Mouse (Mus musculus) limb, embryonic 12.5 days (tissue): ENCODE data around the gene Cd5. TPM values are rescaled to one million over a fixed set of nuclear protein-coding genes. Genes with fewer than 3 reads are reported as not detected.

ENCODE experiments used
- ATAC-seq: fragments of 200-750 bp; cut with Nextera tagmentation; 2 replicates; pipeline ENCODE4 v1.8.0; 2017; ENCODE audit warnings: low read depth, moderate TSS enrichment; ENCODE audit not compliant: insufficient number of reproducible peaks, insufficient read depth, low FRiP score, low TSS enrichment
- H3K27ac ChIP-seq: fragments of 300-500 bp; sonication (generic); 2 replicates; pipeline ENCODE4 v1.5.1; 2016; ENCODE audit warnings: mild to moderate bottlenecking, moderate library complexity
- H3K27me3 ChIP-seq: fragments of 300-500 bp; sonication (generic); 2 replicates; pipeline ENCODE4 v1.6.1; 2016; ENCODE audit warnings: mild to moderate bottlenecking, moderate library complexity
- H3K36me3 ChIP-seq: fragments of 300-500 bp; sonication (generic); 2 replicates; pipeline ENCODE4 v1.6.1; 2016; ENCODE audit warnings: mild to moderate bottlenecking, moderate library complexity
- H3K4me1 ChIP-seq: fragments of 300-500 bp; sonication (generic); replicated peaks from 2 replicates; pipeline ENCODE4 v1.6.1; 2016
- H3K4me2 ChIP-seq: fragments of 300-500 bp; sonication (generic); 2 replicates; pipeline ENCODE4 v1.6.1; 2016; ENCODE audit warnings: mild to moderate bottlenecking, moderate library complexity
- H3K4me3 ChIP-seq: fragments of 300-500 bp; sonication (generic); replicated peaks from 2 replicates; pipeline ENCODE4 v1.5.1; 2016; ENCODE audit warnings: mild to moderate bottlenecking
- H3K9ac ChIP-seq: fragments of 300-500 bp; sonication (generic); replicated peaks from 2 replicates; pipeline ENCODE4 v1.6.1; 2016; ENCODE audit warnings: mild to moderate bottlenecking, moderate library complexity
- H3K9me3 ChIP-seq: fragments of 300-500 bp; sonication (generic); 2 replicates; pipeline ENCODE4 v1.6.1; 2016; ENCODE audit warnings: mild to moderate bottlenecking, moderate library complexity
- WGBS: fragments of 180-500 bp; shearing (Covaris S2); methylation state at CpG from one replicate; pipeline ENCODE4 v1.1.7; 2016; 5-methylcytosine and 5-hydroxymethylcytosine counted together
- polyA plus RNA-seq: library from polyadenylated mRNA; unstranded; fragments of >200 nt; fragmentation: Nextera tagmentation; extraction: Ambion mirVana; gene quantifications from 2 replicates; pipeline ENCODE4 v1.2.1, GENCODE M21; 2016

Gene Cd5
- polyA plus RNA-seq, 1 experiment from 2014 or later = 0.18 TPM

- Histone ChIP-seq H3K9me3 (no peaks in the 10 kb centered on the region), H3K4me1 (0 out of 2 replicates have a peak, but pooled peaks cover 4% of the 10 kb centered on the region), H3K4me3 (no peak overlapping the region), H3K27me3 (no peaks in the 10 kb centered on the region), H3K9ac (no peak overlapping the region), H3K36me3 (no peaks in the 10 kb centered on the region), H3K27ac (no peak overlapping the region), H3K4me2 (no peak overlapping the region)
- no peak for ATAC-seq
- WGBS = 39% methylated on average over 11 of the region's 11 CpGs
Observed at GRCm38 (mm10) chr19:10740641-10741440, 2.0 kb upstream of the Cd5 start.

- no peaks in the 10 kb centered on the region for H3K9me3 ChIP-seq
- H3K4me2 ChIP-seq = no peak overlapping the region
- H3K4me3 ChIP-seq = no peak overlapping the region
- no peak overlapping the region for H3K27ac ChIP-seq
- no peaks in the 10 kb centered on the region for H3K36me3 ChIP-seq
- H3K9ac ChIP-seq = no peak overlapping the region
- WGBS = 94% methylated on average over 4 of the region's 4 CpGs
- H3K27me3 ChIP-seq = no peaks in the 10 kb centered on the region
- H3K4me1 ChIP-seq = 0 out of 2 replicates have a peak, but pooled peaks cover 4% of the 10 kb centered on the region
- no peak for ATAC-seq
Observed at GRCm38 (mm10) chr19:10739916-10740315, 1.1 kb upstream of the Cd5 start.

- ATAC-seq = no peak
- 0 out of 2 replicates have a peak, but pooled peaks cover 4% of the 10 kb centered on the region for H3K4me1 ChIP-seq
- H3K27ac ChIP-seq = no peak overlapping the region
- H3K4me3 ChIP-seq = no peak overlapping the region
- H3K27me3 ChIP-seq = no peaks in the 10 kb centered on the region
- no peak overlapping the region for H3K9ac ChIP-seq
- 89% methylated on average over 6 of the region's 6 CpGs for WGBS
- H3K36me3 ChIP-seq = no peaks in the 10 kb centered on the region
- no peaks in the 10 kb centered on the region for H3K9me3 ChIP-seq
- no peak overlapping the region for H3K4me2 ChIP-seq
Observed at GRCm38 (mm10) chr19:10738038-10738437, 764 bp downstream of the Cd5 start.

GRCm38 (mm10) chr19:10735861-10736260 lies 2.9 kb downstream of the Cd5 start:
- Histone ChIP-seq H3K4me2 (no peak overlapping the region), H3K4me1 (0 out of 2 replicates have a peak, but pooled peaks cover 4% of the 10 kb centered on the region), H3K9ac (no peak overlapping the region), H3K27me3 (no peaks in the 10 kb centered on the region), H3K36me3 (no peaks in the 10 kb centered on the region), H3K4me3 (no peak overlapping the region), H3K27ac (no peak overlapping the region), H3K9me3 (no peaks in the 10 kb centered on the region)
- ATAC-seq = no peak
- 93% methylated on average over 7 of the region's 7 CpGs for WGBS

- Histone ChIP-seq H3K27ac (no peak overlapping the region), H3K4me3 (no peak overlapping the region), H3K4me2 (no peak overlapping the region), H3K27me3 (no peaks in the 10 kb centered on the region), H3K9me3 (no peaks in the 10 kb centered on the region), H3K9ac (no peak overlapping the region), H3K4me1 (no peaks in the 10 kb centered on the region), H3K36me3 (no peaks in the 10 kb centered on the region)
- no peak for ATAC-seq
- WGBS = 84% methylated on average over 3 of the region's 3 CpGs
Observed at GRCm38 (mm10) chr19:10735061-10735460, 3.7 kb downstream of the Cd5 start.

GRCm38 (mm10) chr19:10734554-10734953 lies 4.2 kb downstream of the Cd5 start:
- ATAC-seq = no peak
- Histone ChIP-seq H3K36me3 (no peaks in the 10 kb centered on the region), H3K4me1 (no peaks in the 10 kb centered on the region), H3K4me3 (no peak overlapping the region), H3K27me3 (no peaks in the 10 kb centered on the region), H3K9me3 (no peaks in the 10 kb centered on the region), H3K4me2 (no peak overlapping the region), H3K9ac (no peak overlapping the region), H3K27ac (no peak overlapping the region)
- WGBS = 82% methylated on average over 7 of the region's 7 CpGs

- Histone ChIP-seq H3K9ac (no peak overlapping the region), H3K4me1 (no peaks in the 10 kb centered on the region), H3K4me3 (no peak overlapping the region), H3K36me3 (no peaks in the 10 kb centered on the region), H3K4me2 (no peak overlapping the region), H3K9me3 (no peaks in the 10 kb centered on the region), H3K27me3 (no peaks in the 10 kb centered on the region), H3K27ac (no peak overlapping the region)
- ATAC-seq = no peak
- 76% methylated on average over 10 of the region's 10 CpGs for WGBS
Observed at GRCm38 (mm10) chr19:10733501-10734127, 5.2 kb downstream of the Cd5 start.

GRCm38 (mm10) chr19:10732741-10733140 lies 6.1 kb downstream of the Cd5 start:
- H3K4me1 ChIP-seq = no peaks in the 10 kb centered on the region
- no peaks in the 10 kb centered on the region for H3K36me3 ChIP-seq
- no peak for ATAC-seq
- no peaks in the 10 kb centered on the region for H3K9me3 ChIP-seq
- H3K27ac ChIP-seq = no peak overlapping the region
- H3K4me2 ChIP-seq = no peak overlapping the region
- H3K9ac ChIP-seq = no peak overlapping the region
- no peaks in the 10 kb centered on the region for H3K27me3 ChIP-seq
- 94% methylated on average over 7 of the region's 7 CpGs for WGBS
- no peak overlapping the region for H3K4me3 ChIP-seq

GRCm38 (mm10) chr19:10731975-10732374 lies 6.8 kb downstream of the Cd5 start:
- Histone ChIP-seq H3K4me2 (no peak overlapping the region), H3K4me3 (no peak overlapping the region), H3K9ac (no peak overlapping the region), H3K4me1 (no peaks in the 10 kb centered on the region), H3K9me3 (no peaks in the 10 kb centered on the region), H3K27me3 (no peaks in the 10 kb centered on the region), H3K36me3 (no peaks in the 10 kb centered on the region), H3K27ac (no peak overlapping the region)
- 90% methylated on average over 7 of the region's 7 CpGs for WGBS
- no peak for ATAC-seq

- Histone ChIP-seq H3K36me3 (no peaks in the 10 kb centered on the region), H3K27ac (no peak overlapping the region), H3K27me3 (no peaks in the 10 kb centered on the region), H3K9me3 (no peaks in the 10 kb centered on the region), H3K4me2 (no peak overlapping the region), H3K9ac (no peak overlapping the region), H3K4me3 (no peak overlapping the region), H3K4me1 (no peaks in the 10 kb centered on the region)
- ATAC-seq = no peak
- 79% methylated on average over 5 of the region's 5 CpGs for WGBS
Observed at GRCm38 (mm10) chr19:10730469-10730868, 8.3 kb downstream of the Cd5 start.

GRCm38 (mm10) chr19:10729889-10730288 lies 8.9 kb downstream of the Cd5 start:
- Histone ChIP-seq H3K27ac (no peak overlapping the region), H3K4me3 (no peak overlapping the region), H3K4me2 (no peak overlapping the region), H3K9me3 (no peaks in the 10 kb centered on the region), H3K36me3 (no peaks in the 10 kb centered on the region), H3K4me1 (no peaks in the 10 kb centered on the region), H3K27me3 (no peaks in the 10 kb centered on the region), H3K9ac (no peak overlapping the region)
- no peak for ATAC-seq
- WGBS = 89% methylated on average over 10 of the region's 10 CpGs
